In genomic region chr8:121967977-121968376, GRCm38 (mm10) we compare ENCODE assay signal across 12 mouse cellular contexts. TPM values are rescaled to one million over a fixed set of nuclear protein-coding genes. Genes with fewer than 3 reads are reported as not detected.
DNase-seq lines count a peak whose midpoint lies in the region; ATAC-seq and TF ChIP-seq lines count a peak whose summit lies in the region.
"Had no signal": no experiment of that assay in that cellular context is flagged by ENCODE, and none has a peak within 500 bp of the region (broad histone marks: within the 10 kb centered on the region; RNA-seq: fewer than 3 reads in every experiment).

No protein-coding gene starts in this region.

- H3K4me3 ChIP-seq in intestine, embryonic 15.5 days (replicated peaks) = no peak overlapping the region
- H3K4me3 ChIP-seq in intestine, embryonic 16.5 days (ENCODE audit: low read length) = no peak overlapping the region
- H3K4me3 ChIP-seq in brown adipose tissue, adult 24 weeks (ENCODE audit: insufficient read depth, low read depth, low read length) = no peak overlapping the region
- no peak overlapping the region for H3K4me3 ChIP-seq in hindbrain, postnatal 0 days (ENCODE audit: low read length)

- DNase-seq in MN1 (ENCODE audit: low spot score) = peak; percentile 60
- peak; percentile 38 for DNase-seq in hindbrain, postnatal 0 days (ENCODE audit: low spot score)
- no peak for DNase-seq in layer of hippocampus, postnatal 25 days (ENCODE audit: extremely low spot score in 1 of 2, low spot score in 1 of 2)
- no peak for DNase-seq in frontal cortex, postnatal 14 days (ENCODE audit: low spot score in 2 of 2)
- DNase-seq: right cerebral cortex, postnatal 14 days had no signal

- H3K4me2 ChIP-seq in intestine, embryonic 15.5 days (replicated peaks) = no peak overlapping the region
- H3K4me2 ChIP-seq in intestine, embryonic 16.5 days (ENCODE audit: low read depth, low read length) = no peak overlapping the region
- no peak overlapping the region for H3K4me2 ChIP-seq in hindbrain, postnatal 0 days (ENCODE audit: low read depth, low read length)

- H3K27ac ChIP-seq in intestine, embryonic 15.5 days = 0 out of 2 replicates have a peak overlapping the region, but pooled peaks have one; percentile 38
- no peak overlapping the region for H3K27ac ChIP-seq in intestine, embryonic 16.5 days (ENCODE audit: low read length)
- H3K27ac ChIP-seq in brown adipose tissue, adult 24 weeks (replicated peaks; ENCODE audit: low read depth, low read length) = peak overlapping the region; percentile 15; the same call in 1 of the 2 replicates
- H3K27ac ChIP-seq in hindbrain, postnatal 0 days = peak overlapping the region; percentile 60; the same call in 1 of the 2 replicates

- no peaks in the 10 kb centered on the region for H3K9me3 ChIP-seq in intestine, embryonic 15.5 days
- H3K9me3 ChIP-seq in intestine, embryonic 16.5 days (ENCODE audit: control insufficient read depth, low read length) = no peaks in the 10 kb centered on the region
- no peaks in the 10 kb centered on the region for H3K9me3 ChIP-seq in hindbrain, postnatal 0 days (ENCODE audit: low read length)

- no peaks in the 10 kb centered on the region for H3K36me3 ChIP-seq in intestine, embryonic 15.5 days
- H3K36me3 ChIP-seq in intestine, embryonic 16.5 days (ENCODE audit: control insufficient read depth, insufficient read depth, low read length) = no peaks in the 10 kb centered on the region
- H3K36me3 ChIP-seq in hindbrain, postnatal 0 days (ENCODE audit: insufficient read depth, low read length) = no peaks in the 10 kb centered on the region

- H3K4me1 ChIP-seq in intestine, embryonic 15.5 days (replicated peaks) = peaks cover 33% of the 10 kb centered on the region
- H3K4me1 ChIP-seq in intestine, embryonic 16.5 days (ENCODE audit: control insufficient read depth, insufficient read depth, low read length) = peaks cover 33% of the 10 kb centered on the region
- peaks cover 33% of the 10 kb centered on the region for H3K4me1 ChIP-seq in brown adipose tissue, adult 24 weeks (ENCODE audit: control insufficient read depth, insufficient read depth, insufficient read length, low read length)
- H3K4me1 ChIP-seq in hindbrain, postnatal 0 days (ENCODE audit: insufficient read depth, low read length) = peaks cover 18% of the 10 kb centered on the region

- TF ChIP-seq CTCF in hindbrain, postnatal 0 days (IDR thresholded peaks at IDR 0.05; ENCODE audit: low read depth) = no peak

- no peak overlapping the region for H3K9ac ChIP-seq in intestine, embryonic 15.5 days
- H3K9ac ChIP-seq in intestine, embryonic 16.5 days (ENCODE audit: low read depth, low read length) = no peak overlapping the region
- H3K9ac ChIP-seq in hindbrain, postnatal 0 days (replicated peaks; ENCODE audit: low read length) = no peak overlapping the region

- no peak for ATAC-seq in intestine, embryonic 15.5 days
- no peak for ATAC-seq in intestine, embryonic 16.5 days
- no peak for ATAC-seq in hindbrain, postnatal 0 days

- WGBS in intestine, embryonic 15.5 days = 30% methylated on average over 4 of the region's 4 CpGs
- WGBS in intestine, embryonic 16.5 days = 39% methylated on average over 4 of the region's 4 CpGs
- WGBS in hindbrain, postnatal 0 days = 41% methylated on average over 4 of the region's 4 CpGs

- no peaks in the 10 kb centered on the region for H3K27me3 ChIP-seq in intestine, embryonic 15.5 days (replicated peaks)
- no peaks in the 10 kb centered on the region for H3K27me3 ChIP-seq in intestine, embryonic 16.5 days (replicated peaks; ENCODE audit: control insufficient read depth, insufficient read depth, low read length)
- no peaks in the 10 kb centered on the region for H3K27me3 ChIP-seq in hindbrain, postnatal 0 days (ENCODE audit: insufficient read depth, low read length)

RNA-seq across cellular contexts. Expression of gene Banp, which starts 18.4 kb away (rescaled TPM):
- 32.4 and 34.1 TPM in 2 replicates for polyA plus RNA-seq in intestine, embryonic 15.5 days (2015; fragmentation: Nextera tagmentation; extraction: Ambion mirVana)
- 36.3 and 36.6 TPM in 2 replicates for polyA plus RNA-seq in intestine, embryonic 16.5 days (2015; fragmentation: Nextera tagmentation; extraction: Ambion mirVana)
- polyA plus RNA-seq in brown adipose tissue, adult 24 weeks (2012; ENCODE audit: insufficient read depth, insufficient read length, missing spikeins) = 2.6 and 11.8 TPM in 2 replicates
- total RNA-seq in hindbrain, postnatal 0 days (2014; rRNA removed) = 59.7 and 62.5 TPM in 2 replicates
- polyA plus RNA-seq in hindbrain, postnatal 0 days (2015; fragmentation: Nextera tagmentation; extraction: Ambion mirVana) = 22.5 and 22.8 TPM in 2 replicates
- 10 to 100 TPM; 39.4 to 41.7 TPM for total RNA-seq in layer of hippocampus, postnatal 25 days (2021)

RNA-seq across cellular contexts. Expression of gene Car5a, which starts 23.3 kb away (rescaled TPM):
- 0.21 and 0.33 TPM in 2 replicates for polyA plus RNA-seq in intestine, embryonic 15.5 days (2015; fragmentation: Nextera tagmentation; extraction: Ambion mirVana)
- polyA plus RNA-seq in intestine, embryonic 16.5 days (2015; fragmentation: Nextera tagmentation; extraction: Ambion mirVana) = 0.31 and 0.70 TPM in 2 replicates
- not detected in 2 replicates for polyA plus RNA-seq in brown adipose tissue, adult 24 weeks (2012; ENCODE audit: insufficient read depth, insufficient read length, missing spikeins)
- 0.42 TPM in 1 of 2 replicates, not detected in the other for total RNA-seq in hindbrain, postnatal 0 days (2014; rRNA removed)
- polyA plus RNA-seq in hindbrain, postnatal 0 days (2015; fragmentation: Nextera tagmentation; extraction: Ambion mirVana) = 0.23 and 0.50 TPM in 2 replicates
- total RNA-seq in layer of hippocampus, postnatal 25 days (2021) = not detected
- total RNA-seq: hematopoietic stem cell, adult 5-6 weeks; left cerebral cortex, postnatal 36 days; monocyte, adult 5-6 weeks had no signal
- polyA plus RNA-seq: embryonic facial prominence, embryonic 11.5 days had no signal

Comparison
In these comparisons a context has a peak if more than half of its experiments do, and no peak if none do; other contexts are left out.
1. DNase-seq: peak in MN1 (single experiment) and hindbrain, postnatal 0 days (single experiment); none in layer of hippocampus, postnatal 25 days (0 of 2) and frontal cortex, postnatal 14 days (0 of 2).